Mouse (Mus musculus) heart, adult 2 months (tissue): ENCODE results near the gene Tm7sf2. TPM values are rescaled to one million over a fixed set of nuclear protein-coding genes. Genes with fewer than 3 reads are reported as not detected.
A peak's percentile ranks its signal among the peaks of the same experiment; 100 is the strongest.

Experiments
- DNase-seq, 2 experiments: peaks; one replicate each; pipeline ENCODE4 v3.0.0; 2021
- H3K27ac ChIP-seq: fragments of 200-600 bp; 2 replicates; pipeline ENCODE4 v1.8.1; 2022
- H3K27me3 ChIP-seq: fragments of 200-500 bp; 2 replicates; pipeline ENCODE4 v1.6.1; 2012; ENCODE audit warnings: mild to moderate bottlenecking, low read length, inconsistent platforms, mixed read lengths; ENCODE audit not compliant: control insufficient read depth, insufficient read depth
- H3K36me3 ChIP-seq: fragments of 200-500 bp; 2 replicates; pipeline ENCODE4 v1.6.1; 2012; ENCODE audit warnings: low read length, inconsistent platforms; ENCODE audit not compliant: control insufficient read depth, insufficient read depth
- H3K4me1 ChIP-seq: fragments of 200-500 bp; 2 replicates; pipeline ENCODE4 v1.6.1; 2011; ENCODE audit warnings: low read length; ENCODE audit not compliant: control insufficient read depth, insufficient read depth
- H3K4me3 ChIP-seq: fragments of 200-600 bp; 2 replicates; pipeline ENCODE4 v1.8.1; 2022
- H3K79me2 ChIP-seq: fragments of 200-500 bp; replicated peaks from 2 replicates; pipeline ENCODE4 v1.6.1; 2012; ENCODE audit warnings: mild to moderate bottlenecking, inconsistent platforms, low read length, moderate library complexity, mixed read lengths; ENCODE audit not compliant: control insufficient read depth, insufficient read depth
- H3K9ac ChIP-seq: fragments of 200-500 bp; 2 replicates; pipeline ENCODE4 v1.6.1; 2012; ENCODE audit warnings: low read depth, mild to moderate bottlenecking, control low read depth, inconsistent platforms, low read length, mixed read lengths
- CTCF ChIP-seq: fragments of 200-600 bp; IDR thresholded peaks from 2 replicates; pipeline ENCODE4 v1.8.1; 2022; ENCODE audit warnings: antibody characterized with exemption, mild to moderate bottlenecking, moderate library complexity
- EP300 ChIP-seq: fragments of 200-500 bp; IDR thresholded peaks from 2 replicates; pipeline ENCODE4 v1.6.1; 2011; ENCODE audit warnings: low read depth, low read length, control low read depth; ENCODE audit not compliant: insufficient read depth
- POLR2A ChIP-seq: fragments of 200-500 bp; IDR thresholded peaks from 2 replicates; pipeline ENCODE4 v1.6.1; 2011; ENCODE audit warnings: mild to moderate bottlenecking, low read depth, low read length, control low read depth; ENCODE audit not compliant: insufficient read depth
- WGBS: fragments of 180-500 bp; shearing (Covaris S2); methylation state at CpG from one replicate; pipeline ENCODE4 v1.1.7; 2018; 5-methylcytosine and 5-hydroxymethylcytosine counted together
- intact Hi-C: fragments of 180-260 bp; cut with DNase I; formaldehyde crosslinking; loops from one replicate; pipeline ENCODE4 v1.15.1; 2025
- polyA plus RNA-seq: library from polyadenylated mRNA; depleted of rRNA; stranded (reverse); fragments of >200 nt; gene quantifications from 2 replicates; pipeline ENCODE4 v1.2.3, GENCODE M21; 2012
- total RNA-seq, 2 experiments: library from RNA; stranded (reverse); gene quantifications; 2 replicates each; pipeline ENCODE4 v1.2.3; 2021

Gene Tm7sf2
- total and polyA plus RNA-seq, 3 experiments, result 2.7 to 9.3 (median 3.7) TPM

DNA sequence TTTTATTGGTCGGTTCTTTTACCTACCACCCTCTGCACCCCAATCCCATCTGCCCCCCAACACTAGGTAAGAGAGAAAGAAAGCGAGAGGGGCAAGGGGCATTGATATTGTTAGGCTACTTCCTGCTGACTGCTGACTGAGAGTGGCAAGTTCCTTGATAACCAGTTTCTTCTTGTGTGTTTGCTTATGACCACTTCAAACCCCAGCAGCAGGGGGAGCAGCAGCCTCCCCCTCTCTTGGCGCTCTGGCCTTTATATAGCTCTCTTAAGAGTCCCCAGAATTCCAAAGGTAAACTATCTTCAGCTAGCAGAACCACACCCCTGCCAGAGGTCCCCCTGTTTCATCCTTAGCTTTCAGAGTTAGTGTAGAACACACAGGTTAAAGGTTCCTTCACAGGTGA is 47.9 kb downstream of the Tm7sf2 start:
- Histone ChIP-seq H3K79me2 (no peaks in the 10 kb centered on the region), H3K36me3 (no peaks in the 10 kb centered on the region), H3K9ac (no peak overlapping the region), H3K4me1 (no peaks in the 10 kb centered on the region), H3K4me3 (no peak overlapping the region), H3K27ac (no peak overlapping the region), H3K27me3 (peaks cover 3% of the 10 kb centered on the region; the same call in 1 of the 2 replicates)
- no peak for TF ChIP-seq EP300
- TF ChIP-seq CTCF, result 0 out of 2 replicates have a peak, but pooled peaks have one; percentile 6
- TF ChIP-seq POLR2A, result no peak
- intact Hi-C loops, result no loop called here
- WGBS, result 48% methylated on average over 3 of the region's 3 CpGs
- DNase-seq, result no peak

- H3K27ac ChIP-seq, result no peak overlapping the region
- no peak overlapping the region for H3K4me3 ChIP-seq
- H3K36me3 ChIP-seq, result no peaks in the 10 kb centered on the region
- H3K9ac ChIP-seq, result no peak overlapping the region
- WGBS, result 32% methylated on average over 15 of the region's 15 CpGs
- H3K4me1 ChIP-seq, result peaks cover 4% of the 10 kb centered on the region
- peaks cover 3% of the 10 kb centered on the region; the same call in 1 of the 2 replicates for H3K27me3 ChIP-seq
- DNase-seq, result peak; percentile 82 to 88
- H3K79me2 ChIP-seq, result no peaks in the 10 kb centered on the region
- TF ChIP-seq POLR2A (no peak), EP300 (peak; percentile 85), CTCF (peak; percentile 97)
- intact Hi-C loops, result loop anchor here (1.0 to 2.0 kb wide), 2 partner anchors 53 to 232 kb away; no protein-coding TSS in a partner anchor
These were observed 49.8 kb downstream of the Tm7sf2 start for GRCm38 (mm10) chr19:6018142-6019089.

GRCm38 (mm10) chr19:6016532-6016931 is 51.6 kb downstream of the Tm7sf2 start:
- Histone ChIP-seq H3K4me1 (peaks cover 4% of the 10 kb centered on the region), H3K27ac (no peak overlapping the region), H3K79me2 (no peaks in the 10 kb centered on the region), H3K9ac (no peak overlapping the region), H3K4me3 (no peak overlapping the region), H3K27me3 (no peaks in the 10 kb centered on the region), H3K36me3 (no peaks in the 10 kb centered on the region)
- no peak for DNase-seq
- 70% methylated on average over 7 of the region's 7 CpGs for WGBS
- intact Hi-C loops, result loop anchor here (2.0 kb wide), 1 partner anchor 26 kb away; no protein-coding TSS in a partner anchor
- TF ChIP-seq POLR2A (no peak), EP300 (no peak), CTCF (peak; percentile 40)

GRCm38 (mm10) chr19:6015511-6016315 is 52.5 kb downstream of the Tm7sf2 start, which contains the start of gene Capn1:
TSS of gene Capn1 (minus strand) at chr19:6015897.
- H3K27ac ChIP-seq, result peak within 1 kb of the TSS; percentile 88
- TF ChIP-seq POLR2A (no peak; the same call in 1 of the 2 replicates), CTCF (peak; percentile 40; the same call in 1 of the 2 replicates)
- H3K4me1 ChIP-seq, result peaks cover 4% of the 10 kb centered on the region
- 6% methylated on average over 40 of the region's 40 CpGs for WGBS
- no peaks in the 10 kb centered on the region for H3K27me3 ChIP-seq
- H3K4me3 ChIP-seq, result peak within 1 kb of the TSS; percentile 77
- H3K36me3 ChIP-seq, result no peaks in the 10 kb centered on the region
- intact Hi-C loops, result loop anchor here (2.0 kb wide), 2 partner anchors 27 to 93 kb away; no protein-coding TSS in a partner anchor
- peak within 1 kb of the TSS; percentile 77 for H3K9ac ChIP-seq
- DNase-seq, result peak; percentile 83 to 84
- no peaks in the 10 kb centered on the region for H3K79me2 ChIP-seq

DNA sequence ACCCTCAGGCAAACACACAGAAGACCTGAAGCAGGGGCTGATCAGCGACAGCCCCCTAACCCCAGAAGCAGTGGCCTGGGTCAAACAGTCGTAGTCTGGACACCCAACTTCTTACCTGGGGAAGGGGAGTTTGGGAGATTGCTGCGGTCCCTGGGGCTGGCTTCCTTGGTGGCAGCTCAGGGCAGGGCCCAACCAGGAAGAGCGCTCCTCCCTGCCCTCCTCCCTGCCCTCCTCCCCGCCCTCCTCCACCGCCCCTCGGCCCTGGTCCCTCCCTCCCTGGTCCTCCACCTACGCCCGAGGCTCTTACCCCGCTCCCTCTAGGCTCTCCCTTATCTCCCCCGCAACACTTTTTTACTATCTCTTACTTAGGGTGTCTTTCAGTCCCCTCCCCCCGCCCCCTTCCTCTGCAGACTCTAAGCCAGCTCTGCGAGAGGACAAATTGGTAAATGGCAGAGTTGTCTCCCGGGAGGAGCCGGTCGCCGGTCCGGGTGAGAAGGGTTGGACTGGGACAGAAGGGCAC is 53.1 kb downstream of the Tm7sf2 start:
- Histone ChIP-seq H3K36me3 (no peaks in the 10 kb centered on the region), H3K79me2 (no peaks in the 10 kb centered on the region), H3K9ac (peak overlapping the region; percentile 77), H3K27ac (peak overlapping the region; percentile 88), H3K27me3 (no peaks in the 10 kb centered on the region), H3K4me1 (peaks cover 4% of the 10 kb centered on the region), H3K4me3 (peak overlapping the region; percentile 77)
- TF ChIP-seq CTCF, result no peak
- TF ChIP-seq POLR2A, result peak; percentile 63; the same call in 1 of the 2 replicates
- under 1% methylated on average over 15 of the region's 18 CpGs for WGBS
- intact Hi-C loops, result loop anchor here (2.0 kb wide), 1 partner anchor 92 kb away; no protein-coding TSS in a partner anchor
- DNase-seq, result peak; percentile 70 to 73
